Mouse (Mus musculus): ENCODE results near the gene Islr2.
"Not testable (repeated sequence)": the region's sequence is repeated elsewhere in the genome, so short reads cannot be mapped to it uniquely, and the experiment has no call there.

GRCm38 (mm10) chr9:58253805-58254122, 49.6 kb upstream of the Islr2 start:
- not testable (repeated sequence) for TF ChIP-seq CTCF, POLR2A (IDR thresholded peaks at IDR 0.05; ENCODE audit: insufficient read depth, low read depth, low read length)
